Mouse (Mus musculus) hindbrain, embryonic 14.5 days (tissue): Measurements from ENCODE around the gene Tollip. TPM values are rescaled to one million over a fixed set of nuclear protein-coding genes. Genes with fewer than 3 reads are reported as not detected.

Experiments
- ATAC-seq: fragments of 200-750 bp; cut with Nextera tagmentation; 2 replicates; pipeline ENCODE4 v1.8.0; 2017; ENCODE audit warnings: moderate number of reproducible peaks, mild to moderate bottlenecking, moderate TSS enrichment, moderate library complexity; ENCODE audit not compliant: low FRiP score
- DNase-seq: peaks from one replicate; pipeline ENCODE4 v3.0.0-alpha.2; 2015; ENCODE audit warnings: low spot score
- H3K27ac ChIP-seq: fragments of 300-500 bp; sonication (generic); 2 replicates; pipeline ENCODE4 v1.5.1; 2014; ENCODE audit warnings: mild to moderate bottlenecking, moderate library complexity
- H3K27me3 ChIP-seq: fragments of 300-500 bp; sonication (generic); 2 replicates; pipeline ENCODE4 v1.6.1; 2014; ENCODE audit warnings: mild to moderate bottlenecking, low read length, mixed read lengths; ENCODE audit not compliant: control insufficient read depth, insufficient read depth
- H3K36me3 ChIP-seq: fragments of 300-500 bp; sonication (generic); replicated peaks from 2 replicates; pipeline ENCODE4 v1.6.1; 2014; ENCODE audit not compliant: control insufficient read depth, insufficient read depth
- H3K4me1 ChIP-seq: fragments of 300-500 bp; sonication (generic); replicated peaks from 2 replicates; pipeline ENCODE4 v1.6.1; 2014; ENCODE audit warnings: antibody characterized with exemption, low read length, mixed read lengths; ENCODE audit not compliant: control insufficient read depth, insufficient read depth
- H3K4me2 ChIP-seq: fragments of 300-500 bp; sonication (generic); replicated peaks from 2 replicates; pipeline ENCODE4 v1.6.1; 2014; ENCODE audit warnings: mild to moderate bottlenecking, moderate library complexity
- H3K4me3 ChIP-seq: fragments of 300-500 bp; sonication (generic); replicated peaks from 2 replicates; pipeline ENCODE4 v1.5.1; 2014; ENCODE audit warnings: mild to moderate bottlenecking, low read length
- H3K9ac ChIP-seq: fragments of 300-500 bp; sonication (generic); 2 replicates; pipeline ENCODE4 v1.6.1; 2014
- H3K9me3 ChIP-seq: fragments of 300-500 bp; sonication (generic); 2 replicates; pipeline ENCODE4 v1.6.1; 2016; ENCODE audit warnings: low read length; ENCODE audit not compliant: control insufficient read depth
- WGBS: fragments of 180-500 bp; shearing (Covaris S2); extraction: QIAGEN DNeasy Blood & Tissue Kit; methylation state at CpG from one replicate; pipeline ENCODE4 v1.1.7; 2014; 5-methylcytosine and 5-hydroxymethylcytosine counted together
- polyA plus RNA-seq: library from polyadenylated mRNA; unstranded; fragments of >200 nt; fragmentation: Nextera tagmentation; extraction: Ambion mirVana; gene quantifications from 2 replicates; pipeline ENCODE4 v1.2.1, GENCODE M21; 2014

The Tollip gene
- polyA plus RNA-seq = 71.9 and 82.7 TPM in 2 replicates

- WGBS = 90% methylated on average over 2 of the region's 2 CpGs
- Histone ChIP-seq H3K9ac (no peak within 1 kb of the TSS), H3K27ac (no peak within 1 kb of the TSS)
These were observed at the start of gene Tollip for GRCm38 (mm10) chr7:141918407-141918806. TSS of gene Tollip (minus strand) at chr7:141918507.

DNA sequence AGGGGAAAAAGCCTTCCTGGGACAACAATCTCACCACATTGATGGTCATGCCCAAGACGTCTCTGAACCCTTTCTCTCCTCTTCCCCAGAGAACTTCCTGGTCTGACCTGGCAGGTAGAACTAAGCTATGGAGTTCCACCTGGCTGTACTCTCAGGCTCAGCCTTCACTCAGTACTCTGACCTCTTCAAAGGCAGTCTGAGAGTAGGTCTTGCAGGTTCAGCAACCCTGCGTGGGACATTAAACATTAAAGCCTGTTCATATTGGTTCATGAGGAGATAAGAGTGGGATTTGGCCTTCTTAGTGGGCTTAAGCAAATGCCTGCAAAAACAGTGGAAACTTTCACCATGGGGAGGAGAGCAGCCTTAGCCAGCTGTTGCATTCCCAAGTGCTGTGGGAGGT, 48.0 kb upstream of the Tollip start:
- H3K4me2 ChIP-seq = no peak overlapping the region
- DNase-seq (no peak), ATAC-seq (no peak)
- no peaks in the 10 kb centered on the region for H3K27me3 ChIP-seq
- no peak overlapping the region for H3K4me3 ChIP-seq
- WGBS = 87% methylated on average over 2 of the region's 2 CpGs
- no peak overlapping the region for H3K27ac ChIP-seq
- H3K9ac ChIP-seq = no peak overlapping the region
- peaks cover 54% of the 10 kb centered on the region for H3K4me1 ChIP-seq
- H3K36me3 ChIP-seq = no peaks in the 10 kb centered on the region
- H3K9me3 ChIP-seq = no peaks in the 10 kb centered on the region

More at GRCm38 (mm10) chr7:141918407-141918806, at the start of gene Tollip:
- Histone ChIP-seq H3K4me2 (no peak within 1 kb of the TSS), H3K9me3 (no peaks in the 10 kb centered on the region), H3K27me3 (no peaks in the 10 kb centered on the region), H3K36me3 (no peaks in the 10 kb centered on the region), H3K4me1 (no peaks in the 10 kb centered on the region), H3K4me3 (no peak within 1 kb of the TSS)
- ATAC-seq (no peak), DNase-seq (no peak)

GRCm38 (mm10) chr7:141962521-141962920, 44.2 kb upstream of the Tollip start:
- H3K4me3 ChIP-seq = no peak overlapping the region
- no peak overlapping the region for H3K27ac ChIP-seq
- no peak overlapping the region for H3K9ac ChIP-seq
- no peak for ATAC-seq
- no peak for DNase-seq
- no peaks in the 10 kb centered on the region for H3K27me3 ChIP-seq
- H3K9me3 ChIP-seq = no peaks in the 10 kb centered on the region
- peaks cover 63% of the 10 kb centered on the region for H3K4me1 ChIP-seq
- H3K4me2 ChIP-seq = no peak overlapping the region
- no peaks in the 10 kb centered on the region for H3K36me3 ChIP-seq
- WGBS = 87% methylated on average over 3 of the region's 3 CpGs

DNA sequence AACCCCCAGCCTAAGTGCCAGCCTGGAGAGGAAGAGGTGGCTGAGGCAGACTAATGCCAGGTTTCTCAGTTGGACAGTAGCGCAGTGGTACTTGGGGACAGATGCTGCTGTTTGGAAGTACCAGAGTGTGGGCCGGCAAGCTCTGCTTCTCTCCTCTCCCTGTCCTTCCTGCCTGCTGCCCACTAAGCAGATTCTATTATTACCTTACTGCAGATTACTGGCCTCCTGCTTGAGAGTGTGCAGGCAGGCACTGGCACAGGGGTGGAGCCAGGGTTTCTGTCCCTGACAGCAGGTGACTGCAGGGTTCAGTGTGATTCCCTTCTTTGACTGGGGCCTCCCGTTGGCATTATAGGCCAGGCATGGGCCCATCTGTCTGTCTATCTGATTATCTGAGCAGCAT, 43.2 kb upstream of the Tollip start:
- Histone ChIP-seq H3K4me2 (no peak overlapping the region), H3K27me3 (no peaks in the 10 kb centered on the region), H3K36me3 (no peaks in the 10 kb centered on the region), H3K27ac (no peak overlapping the region), H3K4me1 (peaks cover 68% of the 10 kb centered on the region), H3K9me3 (no peaks in the 10 kb centered on the region), H3K4me3 (no peak overlapping the region), H3K9ac (no peak overlapping the region)
- ATAC-seq (no peak), DNase-seq (no peak)
- 68% methylated on average over 3 of the region's 3 CpGs for WGBS

- Histone ChIP-seq H3K36me3 (no peaks in the 10 kb centered on the region), H3K9ac (no peak overlapping the region), H3K4me1 (peaks cover 73% of the 10 kb centered on the region), H3K4me3 (no peak overlapping the region), H3K27me3 (no peaks in the 10 kb centered on the region), H3K4me2 (no peak overlapping the region), H3K9me3 (no peaks in the 10 kb centered on the region), H3K27ac (no peak overlapping the region)
- WGBS = 75% methylated on average over 2 of the region's 2 CpGs
- ATAC-seq (no peak), DNase-seq (no peak)
These were observed 42.6 kb upstream of the Tollip start for GRCm38 (mm10) chr7:141960926-141961325.

GRCm38 (mm10) chr7:141959133-141959532, 40.8 kb upstream of the Tollip start:
- no peak overlapping the region for H3K27ac ChIP-seq
- H3K4me3 ChIP-seq = no peak overlapping the region
- no peaks in the 10 kb centered on the region for H3K9me3 ChIP-seq
- H3K36me3 ChIP-seq = no peaks in the 10 kb centered on the region
- ATAC-seq = no peak
- no peak for DNase-seq
- WGBS = 95% methylated on average over 1 of the region's 1 CpGs
- no peak overlapping the region for H3K4me2 ChIP-seq
- peaks cover 84% of the 10 kb centered on the region for H3K4me1 ChIP-seq
- no peak overlapping the region for H3K9ac ChIP-seq
- H3K27me3 ChIP-seq = no peaks in the 10 kb centered on the region

- DNase-seq (no peak), ATAC-seq (no peak)
- H3K9me3 ChIP-seq = no peaks in the 10 kb centered on the region
- H3K27me3 ChIP-seq = no peaks in the 10 kb centered on the region
- H3K4me1 ChIP-seq = peaks cover 93% of the 10 kb centered on the region
- no peak overlapping the region for H3K4me3 ChIP-seq
- H3K27ac ChIP-seq = no peak overlapping the region
- no peak overlapping the region for H3K9ac ChIP-seq
- 86% methylated on average over 2 of the region's 2 CpGs for WGBS
- no peak overlapping the region for H3K4me2 ChIP-seq
- no peaks in the 10 kb centered on the region for H3K36me3 ChIP-seq
These were observed 39.9 kb upstream of the Tollip start for GRCm38 (mm10) chr7:141958211-141958610.

- H3K27ac ChIP-seq = no peak overlapping the region
- no peaks in the 10 kb centered on the region for H3K36me3 ChIP-seq
- no peak overlapping the region for H3K9ac ChIP-seq
- H3K4me3 ChIP-seq = no peak overlapping the region
- DNase-seq (no peak), ATAC-seq (no peak)
- no peaks in the 10 kb centered on the region for H3K27me3 ChIP-seq
- H3K4me2 ChIP-seq = no peak overlapping the region
- peaks cover 92% of the 10 kb centered on the region for H3K4me1 ChIP-seq
- H3K9me3 ChIP-seq = no peaks in the 10 kb centered on the region
- 72% methylated on average over 4 of the region's 4 CpGs for WGBS
These were observed 39.3 kb upstream of the Tollip start for GRCm38 (mm10) chr7:141957524-141958051.

- peaks cover 88% of the 10 kb centered on the region for H3K4me1 ChIP-seq
- ATAC-seq = no peak
These were observed 37.9 kb upstream of the Tollip start for GRCm38 (mm10) chr7:141956174-141956566.

More at GRCm38 (mm10) chr7:141956174-141956566, 37.9 kb upstream of the Tollip start:
- Histone ChIP-seq H3K36me3 (peaks cover 3% of the 10 kb centered on the region; the same call in 1 of the 2 replicates), H3K27me3 (no peaks in the 10 kb centered on the region), H3K9me3 (no peaks in the 10 kb centered on the region), H3K27ac (no peak overlapping the region), H3K4me2 (no peak overlapping the region), H3K9ac (no peak overlapping the region), H3K4me3 (no peak overlapping the region)
- WGBS = 68% methylated on average over 8 of the region's 8 CpGs
- DNase-seq = no peak
